Comparison of ENCODE assay signal across 22 mouse cellular contexts in the genomic region with DNA sequence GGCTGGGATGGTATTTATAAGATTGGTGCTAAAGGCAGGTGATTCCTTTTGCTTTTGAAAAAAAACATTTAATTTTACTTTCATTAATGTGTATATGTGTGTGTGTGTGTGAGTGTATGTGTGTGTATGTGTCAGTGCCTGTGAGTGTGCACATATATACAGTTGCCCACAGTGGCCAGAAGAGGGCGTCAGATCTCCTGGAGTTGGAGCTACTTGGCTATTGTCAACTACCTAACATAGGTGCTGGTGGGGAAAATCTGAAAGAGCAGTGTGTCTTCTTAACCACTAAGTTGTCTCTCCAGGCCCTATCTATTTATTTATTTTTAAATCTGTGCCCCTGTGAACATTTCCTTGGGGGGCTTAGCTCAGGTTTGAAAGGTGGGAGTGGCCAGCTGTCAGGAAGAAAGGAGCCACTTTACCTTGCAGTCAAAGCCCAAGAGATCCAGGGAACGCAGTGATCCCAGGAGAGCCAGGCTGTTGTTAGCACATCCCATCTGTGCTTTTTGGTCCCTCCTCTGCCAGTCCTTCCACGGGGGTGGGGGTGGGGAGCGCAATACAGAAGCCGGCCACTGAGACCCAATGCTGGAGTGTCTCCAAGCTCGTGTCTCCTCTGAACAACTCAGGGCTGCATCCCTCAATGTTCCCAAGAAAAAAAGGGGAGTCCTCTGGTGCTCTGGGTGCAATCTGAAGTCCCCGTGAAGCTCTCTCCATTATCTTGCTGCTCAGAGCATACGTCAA. TPM values are rescaled to one million over a fixed set of nuclear protein-coding genes. Genes with fewer than 3 reads are reported as not detected.
DNase-seq lines count a peak whose midpoint lies in the region; ATAC-seq and TF ChIP-seq lines count a peak whose summit lies in the region.
"Had no signal": no experiment of that assay in that cellular context is flagged by ENCODE, and none has a peak within 500 bp of the region (broad histone marks: within the 10 kb centered on the region; RNA-seq: fewer than 3 reads in every experiment).

No protein-coding gene starts in this region.

- no peaks in the 10 kb centered on the region for H3K9me3 ChIP-seq in hindbrain, embryonic 16.5 days (ENCODE audit: control insufficient read depth, low read length)
- 0 out of 2 replicates have a peak, but pooled peaks cover 7% of the 10 kb centered on the region for H3K9me3 ChIP-seq in hindbrain, embryonic 10.5 days
- H3K9me3 ChIP-seq in midbrain, postnatal 0 days (ENCODE audit: low read length), result no peaks in the 10 kb centered on the region
- no peaks in the 10 kb centered on the region for H3K9me3 ChIP-seq in midbrain, embryonic 10.5 days (replicated peaks)
- H3K9me3 ChIP-seq: intestine, embryonic 15.5 days had no signal

- H3K36me3 ChIP-seq in hindbrain, embryonic 16.5 days (ENCODE audit: control insufficient read depth, insufficient read depth, low read length), result no peaks in the 10 kb centered on the region
- no peaks in the 10 kb centered on the region for H3K36me3 ChIP-seq in hindbrain, embryonic 10.5 days
- H3K36me3 ChIP-seq in midbrain, postnatal 0 days (ENCODE audit: insufficient read depth, low read length), result no peaks in the 10 kb centered on the region
- H3K36me3 ChIP-seq in midbrain, embryonic 10.5 days, result no peaks in the 10 kb centered on the region
- H3K36me3 ChIP-seq: heart, embryonic 13.5 days; intestine, embryonic 15.5 days had no signal

- H3K4me1 ChIP-seq in hindbrain, embryonic 16.5 days (ENCODE audit: control insufficient read depth, insufficient read depth, low read depth, low read length), result peaks cover 4% of the 10 kb centered on the region; the same call in 1 of the 2 replicates
- no peaks in the 10 kb centered on the region for H3K4me1 ChIP-seq in hindbrain, embryonic 10.5 days (replicated peaks)
- no peaks in the 10 kb centered on the region for H3K4me1 ChIP-seq in midbrain, postnatal 0 days (ENCODE audit: insufficient read depth, low read length)
- peaks cover 4% of the 10 kb centered on the region; the same call in 1 of the 2 replicates for H3K4me1 ChIP-seq in midbrain, embryonic 10.5 days
- H3K4me1 ChIP-seq: heart, embryonic 13.5 days; intestine, embryonic 15.5 days had no signal

- no peak overlapping the region for H3K27ac ChIP-seq in hindbrain, embryonic 16.5 days (ENCODE audit: low read depth, low read length)
- H3K27ac ChIP-seq in hindbrain, embryonic 10.5 days, result no peak overlapping the region
- H3K27ac ChIP-seq in midbrain, postnatal 0 days (ENCODE audit: low read depth, low read length), result no peak overlapping the region
- H3K27ac ChIP-seq in midbrain, embryonic 10.5 days (replicated peaks), result no peak overlapping the region
- H3K27ac ChIP-seq: heart, embryonic 13.5 days; intestine, embryonic 15.5 days; kidney, postnatal 0 days had no signal

- DNase-seq in cerebellum, adult 9-11 months, result peak; percentile 56
- DNase-seq in cerebellum, adult 9-10 months, result no peak
- no peak for DNase-seq in hindbrain, embryonic 10.5 days (ENCODE audit: low spot score)
- DNase-seq in midbrain, postnatal 0 days (ENCODE audit: low spot score), result peak; percentile 66
- no peak for DNase-seq in midbrain, embryonic 10.5 days (ENCODE audit: low spot score)
- DNase-seq: heart, adult 11 months; heart, postnatal 36 days; lung, adult 2 months; lung, postnatal 4 days; thymus, postnatal 36 days had no signal

- peak; percentile 42 for ATAC-seq in hindbrain, embryonic 16.5 days
- no peak for ATAC-seq in midbrain, postnatal 0 days (ENCODE audit: low FRiP score)
- ATAC-seq in frontal cortex, adult (ENCODE audit: low TSS enrichment), result no peak
- ATAC-seq: forebrain, embryonic 16.5 days; intestine, embryonic 15.5 days; Patski had no signal

- H3K27me3 ChIP-seq in hindbrain, embryonic 16.5 days (replicated peaks; ENCODE audit: control insufficient read depth, insufficient read depth, low read length), result no peaks in the 10 kb centered on the region
- H3K27me3 ChIP-seq in hindbrain, embryonic 10.5 days (ENCODE audit: insufficient read depth, poor library complexity, severe bottlenecking), result no peaks in the 10 kb centered on the region
- no peaks in the 10 kb centered on the region for H3K27me3 ChIP-seq in midbrain, postnatal 0 days (ENCODE audit: insufficient read depth, low read length)
- no peaks in the 10 kb centered on the region for H3K27me3 ChIP-seq in midbrain, embryonic 10.5 days (ENCODE audit: low read depth, poor library complexity, severe bottlenecking)
- H3K27me3 ChIP-seq: heart, embryonic 13.5 days; intestine, embryonic 15.5 days; Patski had no signal

- peak; percentile 54 for TF ChIP-seq CTCF in midbrain, postnatal 0 days (IDR thresholded peaks at IDR 0.05)

- no peak overlapping the region for H3K9ac ChIP-seq in hindbrain, embryonic 16.5 days (ENCODE audit: low read depth, low read length)
- H3K9ac ChIP-seq in midbrain, postnatal 0 days (replicated peaks; ENCODE audit: low read length, poor library complexity, severe bottlenecking), result no peak overlapping the region
- H3K9ac ChIP-seq: heart, embryonic 13.5 days; intestine, embryonic 15.5 days had no signal

- WGBS in hindbrain, embryonic 16.5 days, result 39% methylated on average over 8 of the region's 8 CpGs
- WGBS in hindbrain, embryonic 10.5 days, result 59% methylated on average over 8 of the region's 8 CpGs
- 49% methylated on average over 8 of the region's 8 CpGs for WGBS in midbrain, postnatal 0 days
- WGBS in midbrain, embryonic 10.5 days, result 60% methylated on average over 8 of the region's 8 CpGs

- H3K4me2 ChIP-seq in hindbrain, embryonic 16.5 days (ENCODE audit: low read length), result no peak overlapping the region
- H3K4me2 ChIP-seq in midbrain, postnatal 0 days (ENCODE audit: low read depth, low read length, poor library complexity, severe bottlenecking), result no peak overlapping the region
- H3K4me2 ChIP-seq: heart, embryonic 13.5 days; intestine, embryonic 15.5 days; midbrain, embryonic 11.5 days had no signal

- H3K4me3 ChIP-seq in hindbrain, embryonic 16.5 days (ENCODE audit: low read length), result no peak overlapping the region
- H3K4me3 ChIP-seq in hindbrain, embryonic 10.5 days, result no peak overlapping the region
- no peak overlapping the region for H3K4me3 ChIP-seq in midbrain, postnatal 0 days (ENCODE audit: low read depth, low read length)
- no peak overlapping the region for H3K4me3 ChIP-seq in midbrain, embryonic 10.5 days
- H3K4me3 ChIP-seq: heart, embryonic 13.5 days; intestine, embryonic 15.5 days had no signal

RNA-seq across cellular contexts. Expression of a gene that starts 9.4 kb away (rescaled TPM):
- 0.69 TPM in 1 of 2 replicates, not detected in the other for polyA plus RNA-seq in hindbrain, embryonic 16.5 days (2015; fragmentation: Nextera tagmentation; extraction: Ambion mirVana)
- not detected in 2 replicates for polyA plus RNA-seq in hindbrain, embryonic 10.5 days (2016; fragmentation: Nextera tagmentation; extraction: Ambion mirVana)
- not detected in 2 replicates for total RNA-seq in midbrain, postnatal 0 days (2014; rRNA removed)
- 0.26 and 0.48 TPM in 2 replicates for polyA plus RNA-seq in midbrain, postnatal 0 days (2015; fragmentation: Nextera tagmentation; extraction: Ambion mirVana)
- polyA plus RNA-seq in midbrain, embryonic 10.5 days (2016; fragmentation: Nextera tagmentation; extraction: Ambion mirVana), result not detected in 2 replicates
- total RNA-seq: CH12.LX; gastrocnemius, adult 8-10 months; heart, postnatal 36 days; liver, adult 2 months; neutrophil, adult 5-6 weeks had no signal
- polyA plus RNA-seq: forebrain, embryonic 16.5 days; heart, embryonic 13.5 days; intestine, embryonic 15.5 days; kidney, postnatal 0 days; liver, adult 2 months; lung, adult 2 months; midbrain, embryonic 11.5 days; Patski had no signal

RNA-seq across cellular contexts. Expression of a gene that starts 24.5 kb away (rescaled TPM):
- polyA plus RNA-seq in hindbrain, embryonic 16.5 days (2015; fragmentation: Nextera tagmentation; extraction: Ambion mirVana), result 40.4 and 49.3 TPM in 2 replicates
- polyA plus RNA-seq in hindbrain, embryonic 10.5 days (2016; fragmentation: Nextera tagmentation; extraction: Ambion mirVana), result 0.34 and 0.93 TPM in 2 replicates
- total RNA-seq in midbrain, postnatal 0 days (2014; rRNA removed), result 49.2 and 50.2 TPM in 2 replicates
- polyA plus RNA-seq in midbrain, postnatal 0 days (2015; fragmentation: Nextera tagmentation; extraction: Ambion mirVana), result 43.7 and 46.4 TPM in 2 replicates
- 0.33 and 0.45 TPM in 2 replicates for polyA plus RNA-seq in midbrain, embryonic 10.5 days (2016; fragmentation: Nextera tagmentation; extraction: Ambion mirVana)
- total RNA-seq: heart, postnatal 36 days; neutrophil, adult 5-6 weeks had no signal
- polyA plus RNA-seq: lung, adult 2 months; Patski had no signal

Comparison
In these comparisons a context has a peak if more than half of its experiments do, and no peak if none do; other contexts are left out.
1. DNase-seq: peak in cerebellum, adult 9-11 months (single experiment) and midbrain, postnatal 0 days (single experiment); none in cerebellum, adult 9-10 months (single experiment), hindbrain, embryonic 10.5 days (single experiment) and midbrain, embryonic 10.5 days (single experiment).
2. RNA of a gene that starts 24.5 kb away (polyA plus RNA-seq): 40.4 to 49.3 TPM in hindbrain, embryonic 16.5 days and 43.7 to 46.4 TPM in midbrain, postnatal 0 days; 0.34 to 0.93 TPM in hindbrain, embryonic 10.5 days and 0.33 to 0.45 TPM in midbrain, embryonic 10.5 days; every median in the first group is over 10 times any median in the second.